Mouse (Mus musculus) liver, embryonic 15.5 days (tissue): ENCODE data around the gene Olfr1368. TPM values are rescaled to one million over a fixed set of nuclear protein-coding genes. Genes with fewer than 3 reads are reported as not detected.
A peak's percentile ranks its signal among the peaks of the same experiment; 100 is the strongest.

Experiments
- ATAC-seq: fragments of 200-750 bp; cut with Nextera tagmentation; 2 replicates; pipeline ENCODE4 v1.8.0; 2017; ENCODE audit warnings: moderate number of reproducible peaks, mild to moderate bottlenecking, moderate library complexity; ENCODE audit not compliant: insufficient read depth
- H3K27ac ChIP-seq: fragments of 300-500 bp; sonication (generic); replicated peaks from 2 replicates; pipeline ENCODE4 v1.5.1; 2015; ENCODE audit warnings: mild to moderate bottlenecking, inconsistent platforms
- H3K27me3 ChIP-seq: fragments of 300-500 bp; sonication (generic); 2 replicates; pipeline ENCODE4 v1.6.1; 2015; ENCODE audit warnings: mild to moderate bottlenecking, inconsistent platforms
- H3K36me3 ChIP-seq: fragments of 300-500 bp; sonication (generic); replicated peaks from 2 replicates; pipeline ENCODE4 v1.6.1; 2015; ENCODE audit warnings: moderate library complexity, mild to moderate bottlenecking, inconsistent platforms
- H3K4me1 ChIP-seq: fragments of 300-500 bp; sonication (generic); replicated peaks from 2 replicates; pipeline ENCODE4 v1.6.1; 2015; ENCODE audit warnings: inconsistent platforms
- H3K4me2 ChIP-seq: fragments of 300-500 bp; sonication (generic); 2 replicates; pipeline ENCODE4 v1.6.1; 2015; ENCODE audit warnings: moderate library complexity, mild to moderate bottlenecking, inconsistent platforms
- H3K4me3 ChIP-seq: fragments of 300-500 bp; sonication (generic); replicated peaks from 2 replicates; pipeline ENCODE4 v1.5.1; 2015; ENCODE audit warnings: mild to moderate bottlenecking, inconsistent platforms
- H3K9ac ChIP-seq: fragments of 300-500 bp; sonication (generic); 2 replicates; pipeline ENCODE4 v1.6.1; 2015; ENCODE audit warnings: moderate library complexity, mild to moderate bottlenecking, inconsistent platforms
- H3K9me3 ChIP-seq: fragments of 300-500 bp; sonication (generic); replicated peaks from 2 replicates; pipeline ENCODE4 v1.6.1; 2016; ENCODE audit warnings: inconsistent platforms
- WGBS: fragments of 180-500 bp; shearing (Covaris S2); methylation state at CpG from one replicate; pipeline ENCODE4 v1.1.7; 2015; ENCODE audit warnings: mixed read lengths; ENCODE audit not compliant: insufficient replicate concordance; 5-methylcytosine and 5-hydroxymethylcytosine counted together
- polyA plus RNA-seq: library from polyadenylated mRNA; unstranded; fragments of >200 nt; fragmentation: Nextera tagmentation; extraction: Ambion mirVana; gene quantifications from 2 replicates; pipeline ENCODE4 v1.2.1, GENCODE M21; 2015

The Olfr1368 gene
- not detected in 2 replicates for polyA plus RNA-seq

DNA sequence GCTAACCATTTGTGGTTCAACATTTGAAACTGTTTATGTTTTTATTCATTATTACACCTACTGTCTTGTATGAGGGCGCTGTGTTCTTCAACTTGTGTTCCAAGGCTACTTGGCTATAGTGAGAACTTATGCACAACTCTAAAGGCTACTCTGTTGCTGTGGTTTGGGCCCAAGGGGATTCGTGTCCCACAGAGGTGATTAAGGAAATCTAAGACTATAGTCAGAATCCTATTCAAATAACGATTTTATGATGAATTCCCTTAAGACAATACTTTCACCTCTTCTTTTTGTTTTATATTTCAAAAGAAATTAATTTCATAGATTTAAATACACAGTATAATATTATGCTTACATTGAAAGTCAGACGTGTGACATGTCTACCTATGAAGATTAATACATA is at the start of gene Olfr1368:
Gene Olfr1368, minus strand, starts transcription at position 101 of the 400 bp plus-strand sequence.
- Histone ChIP-seq H3K4me2 (no peak within 1 kb of the TSS), H3K9me3 (no peaks in the 10 kb centered on the region), H3K9ac (no peak within 1 kb of the TSS), H3K27me3 (0 out of 2 replicates have a peak, but pooled peaks cover 8% of the 10 kb centered on the region), H3K27ac (no peak within 1 kb of the TSS), H3K4me3 (no peak within 1 kb of the TSS), H3K36me3 (no peaks in the 10 kb centered on the region), H3K4me1 (no peaks in the 10 kb centered on the region)
- no peak for ATAC-seq
- 53% methylated on average over 4 of the region's 4 CpGs for WGBS

DNA sequence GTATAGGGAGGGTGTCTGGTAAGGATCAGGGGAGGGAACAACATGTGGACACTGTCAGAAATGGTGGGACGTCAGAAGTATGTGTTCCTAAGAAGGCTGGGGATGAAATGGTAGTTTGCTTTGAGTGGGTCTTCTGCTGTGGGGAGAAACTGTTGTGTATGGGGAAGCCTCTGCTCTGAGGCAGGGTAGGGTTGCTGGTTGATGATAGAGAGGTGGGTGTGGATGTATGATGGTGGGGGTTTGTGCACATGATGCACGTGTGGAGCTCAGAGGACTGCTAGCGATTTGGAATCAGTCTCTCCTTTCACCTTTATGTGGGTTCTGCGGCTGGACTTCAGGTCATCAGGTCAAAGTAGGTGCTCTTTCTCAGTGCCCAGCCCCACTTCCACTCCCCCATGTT is 39.9 kb upstream of the Olfr1368 start:
- H3K36me3 ChIP-seq = peaks cover 87% of the 10 kb centered on the region
- H3K4me3 ChIP-seq = no peak overlapping the region
- no peak overlapping the region for H3K9ac ChIP-seq
- H3K4me2 ChIP-seq = no peak overlapping the region
- no peak overlapping the region for H3K27ac ChIP-seq
- H3K27me3 ChIP-seq = no peaks in the 10 kb centered on the region
- H3K4me1 ChIP-seq = peaks cover 35% of the 10 kb centered on the region
- WGBS = 67% methylated on average over 4 of the region's 4 CpGs
- no peaks in the 10 kb centered on the region for H3K9me3 ChIP-seq
- no peak for ATAC-seq

DNA sequence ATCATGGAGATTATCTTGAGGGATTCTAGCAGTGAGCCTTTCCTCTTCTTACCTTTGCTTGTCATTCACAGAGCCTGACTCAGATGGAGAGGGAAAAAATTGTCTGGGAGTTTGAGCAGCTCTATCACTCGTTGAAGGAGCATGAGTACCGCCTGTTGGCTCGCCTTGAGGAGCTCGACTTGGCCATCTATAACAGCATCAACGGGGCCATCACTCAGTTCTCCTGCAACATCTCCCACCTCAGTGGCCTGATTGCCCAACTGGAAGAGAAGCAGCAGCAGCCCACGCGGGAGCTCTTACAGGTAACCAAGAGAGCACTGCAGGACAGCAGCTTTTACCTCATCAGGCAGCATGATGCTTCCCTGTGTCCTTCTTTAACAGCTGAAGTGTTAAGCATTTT is 38.0 kb upstream of the Olfr1368 start:
- 80% methylated on average over 7 of the region's 7 CpGs for WGBS
- Histone ChIP-seq H3K4me2 (no peak overlapping the region), H3K9ac (no peak overlapping the region), H3K36me3 (peaks cover 69% of the 10 kb centered on the region), H3K4me1 (peaks cover 42% of the 10 kb centered on the region), H3K9me3 (no peaks in the 10 kb centered on the region), H3K27ac (no peak overlapping the region), H3K27me3 (no peaks in the 10 kb centered on the region), H3K4me3 (no peak overlapping the region)
- ATAC-seq = no peak

DNA sequence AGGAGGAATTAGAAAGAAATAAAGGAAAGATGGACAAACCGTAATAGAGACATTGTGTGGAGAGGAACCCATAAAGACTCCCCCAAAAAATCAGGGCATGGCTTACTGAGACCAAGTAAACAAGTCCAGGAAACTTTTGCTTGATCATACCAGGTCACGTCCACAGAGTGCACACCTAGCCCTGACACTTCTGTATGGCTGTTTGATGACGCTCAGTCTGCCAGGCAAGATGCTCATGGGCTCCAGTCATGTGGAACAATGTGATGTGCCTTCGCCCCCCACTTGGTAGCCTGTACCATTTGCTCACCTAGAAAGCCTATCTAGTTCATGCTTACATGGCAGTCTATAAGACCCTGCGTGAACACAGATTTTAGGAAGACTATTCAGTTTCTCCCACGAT is 37.4 kb upstream of the Olfr1368 start:
- peaks cover 48% of the 10 kb centered on the region for H3K4me1 ChIP-seq
- no peak overlapping the region for H3K27ac ChIP-seq
- no peak overlapping the region for H3K4me3 ChIP-seq
- 89% methylated on average over 6 of the region's 6 CpGs for WGBS
- H3K9me3 ChIP-seq = no peaks in the 10 kb centered on the region
- H3K4me2 ChIP-seq = 0 out of 2 replicates have a peak overlapping the region, but pooled peaks have one; percentile 93
- peaks cover 63% of the 10 kb centered on the region for H3K36me3 ChIP-seq
- ATAC-seq = no peak
- H3K9ac ChIP-seq = no peak overlapping the region; the same call in 1 of the 2 replicates
- H3K27me3 ChIP-seq = no peaks in the 10 kb centered on the region

DNA sequence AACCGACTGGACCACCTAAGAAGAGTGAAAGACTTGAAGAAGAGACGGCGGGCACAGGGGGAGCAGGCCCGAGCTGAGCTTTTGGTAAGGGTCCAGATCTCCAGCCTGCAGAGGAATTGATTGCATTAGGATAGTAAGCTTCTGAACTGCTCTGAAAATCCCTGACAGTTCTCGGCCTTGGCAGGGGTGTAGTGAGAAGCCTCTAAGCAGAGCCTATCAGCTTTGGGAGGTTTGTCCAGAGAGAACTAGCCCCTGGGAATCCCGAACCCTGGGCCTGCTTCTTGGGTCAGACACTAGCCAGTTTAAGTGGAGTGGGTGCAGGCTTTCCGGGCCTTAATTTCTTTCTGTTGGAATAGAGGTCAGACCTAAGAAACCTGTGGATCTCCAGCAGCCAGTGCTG is 36.3 kb upstream of the Olfr1368 start:
- no peaks in the 10 kb centered on the region for H3K9me3 ChIP-seq
- no peaks in the 10 kb centered on the region for H3K27me3 ChIP-seq
- H3K9ac ChIP-seq = peak overlapping the region; percentile 3; the same call in 1 of the 2 replicates
- H3K36me3 ChIP-seq = peaks cover 52% of the 10 kb centered on the region
- ATAC-seq = no peak
- H3K27ac ChIP-seq = no peak overlapping the region
- H3K4me3 ChIP-seq = peak overlapping the region; percentile 96
- peaks cover 49% of the 10 kb centered on the region for H3K4me1 ChIP-seq
- H3K4me2 ChIP-seq = peak overlapping the region; percentile 93
- 74% methylated on average over 7 of the region's 7 CpGs for WGBS

DNA sequence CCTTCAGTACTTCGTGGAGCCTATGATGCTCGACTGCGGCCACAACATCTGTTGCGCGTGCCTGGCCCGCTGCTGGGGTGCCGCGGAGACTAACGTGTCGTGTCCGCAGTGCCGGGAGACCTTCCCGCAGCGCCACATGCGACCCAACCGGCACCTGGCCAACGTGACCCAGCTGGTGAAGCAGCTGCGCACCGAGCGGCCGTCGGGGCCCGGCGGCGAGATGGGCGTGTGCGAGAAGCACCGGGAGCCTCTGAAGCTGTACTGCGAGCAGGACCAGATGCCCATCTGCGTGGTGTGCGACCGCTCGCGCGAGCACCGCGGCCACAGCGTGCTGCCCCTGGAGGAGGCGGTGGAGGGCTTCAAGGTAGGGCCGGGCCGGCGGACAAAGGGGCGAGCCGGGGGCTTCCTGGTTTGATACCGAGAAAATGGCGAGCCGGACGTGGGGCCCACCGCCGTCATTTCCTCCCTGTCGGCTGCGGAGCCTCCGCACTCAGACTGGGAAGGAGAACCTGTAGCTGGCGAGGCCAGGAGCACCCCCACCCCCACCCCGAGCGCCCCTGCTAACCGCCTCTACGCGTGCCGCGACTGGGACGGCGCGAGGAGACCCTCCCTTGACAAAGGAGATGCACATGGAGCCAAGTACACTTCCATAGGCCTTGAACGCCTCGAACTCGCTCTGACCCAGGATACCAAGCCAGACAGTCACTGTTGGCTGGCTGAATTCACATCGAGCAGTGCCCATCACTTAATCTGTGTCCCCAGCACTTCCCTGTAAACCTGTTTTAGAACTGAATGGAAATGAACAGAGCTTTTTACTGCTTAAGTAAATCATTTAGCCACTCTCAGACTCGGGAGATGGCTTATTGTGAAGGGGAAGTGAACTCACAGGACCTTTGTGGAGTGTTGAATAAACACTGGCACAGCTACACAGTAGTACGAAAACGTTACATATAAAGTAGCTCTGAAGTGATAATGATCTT is 35.2 kb upstream of the Olfr1368 start:
- under 1% methylated on average over 71 of the region's 71 CpGs for WGBS
- H3K9me3 ChIP-seq = no peaks in the 10 kb centered on the region
- H3K4me2 ChIP-seq = peak overlapping the region; percentile 93
- H3K27ac ChIP-seq = peak overlapping the region; percentile 96
- H3K27me3 ChIP-seq = no peaks in the 10 kb centered on the region
- peak; percentile 59 for ATAC-seq
- peaks cover 42% of the 10 kb centered on the region for H3K36me3 ChIP-seq
- H3K4me1 ChIP-seq = peaks cover 49% of the 10 kb centered on the region
- H3K4me3 ChIP-seq = peak overlapping the region; percentile 96
- peak overlapping the region; percentile 94 for H3K9ac ChIP-seq

DNA sequence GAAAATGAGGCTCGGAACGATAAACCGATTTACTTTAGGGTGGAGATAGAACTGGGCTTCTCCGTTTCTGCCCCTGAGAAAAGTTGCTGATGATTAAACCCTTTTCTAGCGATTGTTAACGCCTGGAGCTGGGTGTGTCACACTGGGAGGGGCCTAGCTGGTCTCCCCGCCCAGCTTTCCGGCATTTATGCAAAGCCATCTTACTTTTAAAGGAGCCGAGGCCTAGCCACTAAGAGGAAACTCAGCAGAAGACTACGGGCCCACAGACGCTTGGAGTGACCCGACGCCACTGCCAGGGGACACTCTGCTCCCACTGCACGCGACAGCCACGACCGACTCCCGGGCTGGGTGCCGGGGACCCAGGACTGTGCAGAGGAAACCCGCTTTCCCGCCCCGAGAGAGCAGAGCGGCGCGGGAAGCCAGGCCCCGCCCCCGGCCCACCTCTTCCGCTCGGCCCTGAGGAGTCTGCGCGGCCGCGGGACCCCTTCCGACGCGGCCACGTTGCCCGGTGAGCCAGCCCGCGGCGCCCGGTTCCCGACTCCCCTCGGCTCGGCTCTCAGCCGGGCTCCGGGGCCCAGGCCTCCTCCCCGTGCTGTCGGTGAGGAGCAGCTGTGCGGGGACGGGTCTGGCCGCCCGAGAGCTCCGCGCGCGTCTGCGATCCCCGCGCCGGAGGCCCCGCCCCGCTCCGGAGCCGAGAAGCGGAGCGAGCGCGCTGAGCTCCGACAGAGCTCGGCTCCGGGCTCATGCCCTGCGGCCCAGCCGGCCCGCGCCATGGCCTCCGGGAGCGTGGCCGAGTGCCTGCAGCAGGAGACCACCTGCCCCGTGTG is 34.3 kb upstream of the Olfr1368 start:
- peak overlapping the region; percentile 96 for H3K4me3 ChIP-seq
- no peaks in the 10 kb centered on the region for H3K27me3 ChIP-seq
- peak; percentile 93 for ATAC-seq
- peak overlapping the region; percentile 94 for H3K9ac ChIP-seq
- H3K4me2 ChIP-seq = peak overlapping the region; percentile 93
- peaks cover 33% of the 10 kb centered on the region for H3K36me3 ChIP-seq
- H3K4me1 ChIP-seq = peaks cover 41% of the 10 kb centered on the region
- H3K9me3 ChIP-seq = no peaks in the 10 kb centered on the region
- under 1% methylated on average over 75 of the region's 80 CpGs for WGBS
- H3K27ac ChIP-seq = peak overlapping the region; percentile 96

DNA sequence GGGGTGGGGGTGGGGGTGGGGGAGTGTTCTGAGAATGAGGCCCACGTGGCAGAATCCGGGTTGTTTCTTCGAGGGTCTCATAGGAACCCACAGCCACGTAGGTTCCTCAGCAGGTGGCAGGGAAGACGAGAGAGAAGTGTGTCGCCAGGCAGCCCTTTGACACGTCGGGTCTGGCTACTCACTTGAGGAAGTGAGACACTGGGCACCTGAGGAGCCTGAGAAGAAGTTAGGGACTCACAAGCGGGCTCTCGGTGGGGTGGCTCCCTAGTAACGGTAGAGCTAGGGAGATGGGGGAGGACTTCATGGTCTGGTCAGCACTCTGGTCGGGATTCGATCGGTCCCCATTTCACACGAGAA is 33.7 kb upstream of the Olfr1368 start, which contains the start of gene Trim27:
Gene Trim27, plus strand, starts transcription at position 79 of the 357 bp plus-strand sequence.
- Histone ChIP-seq H3K4me3 (peak within 1 kb of the TSS; percentile 96), H3K27me3 (no peaks in the 10 kb centered on the region), H3K36me3 (peaks cover 28% of the 10 kb centered on the region), H3K27ac (peak within 1 kb of the TSS; percentile 96), H3K9ac (peak within 1 kb of the TSS; percentile 94), H3K4me1 (peaks cover 41% of the 10 kb centered on the region), H3K9me3 (no peaks in the 10 kb centered on the region), H3K4me2 (peak within 1 kb of the TSS; percentile 93)
- ATAC-seq = peak; percentile 52
- 0% methylated on average over 15 of the region's 15 CpGs for WGBS

DNA sequence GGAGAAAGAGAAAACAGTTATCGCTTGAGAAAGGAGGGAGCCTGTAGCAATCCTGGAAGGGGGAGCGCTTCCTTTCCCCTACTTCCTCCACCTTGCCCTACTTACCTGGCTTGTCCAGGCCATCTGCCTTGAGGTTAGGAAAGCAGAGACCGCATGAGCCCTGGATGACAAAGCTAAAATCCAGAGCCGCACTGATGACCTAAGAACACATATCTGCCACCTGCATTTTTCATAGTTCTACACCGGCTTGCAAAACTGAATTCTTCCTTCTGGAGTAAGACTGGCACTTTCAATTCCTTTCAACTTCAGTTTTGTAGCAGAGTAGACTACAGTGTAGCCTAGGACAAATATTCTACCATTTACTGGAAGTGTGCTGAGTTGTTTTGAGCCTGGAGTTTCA is 32.7 kb upstream of the Olfr1368 start:
- WGBS = 71% methylated on average over 5 of the region's 5 CpGs

DNA sequence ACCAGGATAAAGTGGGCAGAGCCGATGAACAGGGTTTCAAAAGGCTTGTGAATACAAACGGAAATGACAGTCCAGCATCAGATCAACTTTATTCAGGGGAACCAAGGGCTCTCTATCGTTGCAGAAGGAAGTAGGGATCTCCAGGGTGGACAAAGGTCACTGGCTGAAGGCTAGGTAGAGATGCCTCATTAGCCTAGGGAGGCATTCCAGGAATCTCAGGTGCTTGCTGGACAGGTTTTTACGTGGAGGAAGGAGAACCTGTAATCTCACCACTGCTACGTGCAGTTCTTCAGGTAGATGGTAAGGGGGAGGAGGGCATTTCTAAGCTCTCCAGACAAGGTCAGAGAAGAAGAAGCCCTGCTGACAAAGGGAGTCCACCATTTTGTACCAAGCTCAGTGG is 32.0 kb upstream of the Olfr1368 start:
- Histone ChIP-seq H3K9ac (no peak overlapping the region), H3K4me2 (no peak overlapping the region), H3K27me3 (no peaks in the 10 kb centered on the region), H3K4me3 (no peak overlapping the region), H3K27ac (no peak overlapping the region), H3K4me1 (peaks cover 44% of the 10 kb centered on the region), H3K9me3 (no peaks in the 10 kb centered on the region), H3K36me3 (peaks cover 11% of the 10 kb centered on the region)
- WGBS = 55% methylated on average over 5 of the region's 5 CpGs
- no peak for ATAC-seq

More for the DNA sequence above, 32.7 kb upstream of the Olfr1368 start:
- Histone ChIP-seq H3K27me3 (no peaks in the 10 kb centered on the region), H3K9ac (no peak overlapping the region), H3K4me2 (peak overlapping the region; percentile 93), H3K9me3 (no peaks in the 10 kb centered on the region), H3K27ac (peak overlapping the region; percentile 96; the same call in 1 of the 2 replicates), H3K4me3 (0 out of 2 replicates have a peak overlapping the region, but pooled peaks have one; percentile 1), H3K36me3 (peaks cover 18% of the 10 kb centered on the region), H3K4me1 (peaks cover 42% of the 10 kb centered on the region)
- no peak for ATAC-seq

DNA sequence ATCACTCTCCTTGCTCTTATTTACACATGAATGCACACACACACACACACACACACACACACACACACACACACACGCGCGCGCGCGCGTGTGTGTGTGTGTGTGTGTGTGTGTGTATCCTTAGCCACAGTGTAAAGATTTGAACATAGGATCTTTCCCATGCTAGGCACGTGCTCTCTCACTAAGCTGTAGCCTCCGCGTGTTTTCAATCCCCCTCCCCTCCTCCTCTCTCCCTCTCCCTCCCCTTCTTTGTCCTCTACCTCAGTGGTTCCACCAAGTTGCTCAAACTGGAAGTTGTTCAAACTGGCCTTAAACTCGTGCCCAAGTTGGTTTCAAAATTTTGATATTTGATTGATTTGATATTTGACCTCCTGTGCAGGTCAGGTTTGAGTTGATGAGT is 31.1 kb upstream of the Olfr1368 start:
- Histone ChIP-seq H3K4me3 (no peak overlapping the region), H3K27ac (no peak overlapping the region), H3K9me3 (no peaks in the 10 kb centered on the region), H3K4me1 (peaks cover 40% of the 10 kb centered on the region), H3K4me2 (no peak overlapping the region), H3K9ac (no peak overlapping the region), H3K27me3 (no peaks in the 10 kb centered on the region), H3K36me3 (peaks cover 1% of the 10 kb centered on the region; the same call in 1 of the 2 replicates)
- no peak for ATAC-seq
- 72% methylated on average over 11 of the region's 11 CpGs for WGBS
